Mouse (Mus musculus) c-Kit-positive CD71-positive TER-119-positive erythroid progenitor cells, embryonic 14.5 days (primary cell): Measurements from ENCODE around the gene Cradd.

Experiments
- DNase-seq: peaks from one replicate; pipeline ENCODE4 v3.0.0-alpha.2; 2013; ENCODE audit warnings: low spot score

Cradd gene

DNA sequence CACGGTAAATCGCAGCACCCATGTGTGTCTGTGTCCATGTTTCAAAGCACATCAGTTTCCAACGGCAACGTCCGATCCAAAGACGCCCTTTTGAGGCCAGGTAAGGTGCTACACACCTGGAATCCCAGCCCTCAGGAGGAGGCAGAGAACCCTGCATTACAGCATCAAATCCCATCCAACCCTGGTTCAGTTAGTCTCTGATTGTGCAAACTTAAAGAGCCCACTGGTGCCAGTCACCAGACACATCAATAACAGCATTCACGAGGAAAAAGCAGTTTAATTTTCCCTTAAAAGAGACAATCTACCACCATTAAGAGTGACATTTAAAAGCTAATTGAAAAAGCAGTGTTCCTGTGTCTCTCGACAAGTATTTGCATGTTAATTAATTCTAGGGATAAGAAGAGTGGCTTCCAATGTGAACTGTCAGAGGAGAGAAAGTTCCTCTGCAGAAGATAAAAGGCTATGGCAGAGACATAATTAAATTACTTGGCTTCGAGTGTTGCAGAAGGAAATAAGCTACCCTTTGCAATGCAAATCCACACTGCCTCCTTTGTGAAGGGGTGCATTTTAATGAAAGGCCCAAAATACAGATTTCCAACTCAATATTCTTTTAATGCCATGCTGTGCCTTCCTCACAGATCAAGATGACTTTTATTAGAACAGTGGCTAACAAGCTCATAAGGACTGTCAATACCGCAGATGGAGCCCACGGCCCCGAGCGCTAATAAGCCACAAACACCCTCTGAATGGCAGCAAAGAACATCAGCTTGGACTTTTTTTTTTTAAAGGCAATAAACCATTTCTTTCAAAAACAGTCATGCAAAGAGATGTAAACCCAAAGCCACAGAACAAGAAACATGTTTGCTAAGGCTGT, 84.5 kb downstream of the Cradd start:
- no peak for DNase-seq

DNA sequence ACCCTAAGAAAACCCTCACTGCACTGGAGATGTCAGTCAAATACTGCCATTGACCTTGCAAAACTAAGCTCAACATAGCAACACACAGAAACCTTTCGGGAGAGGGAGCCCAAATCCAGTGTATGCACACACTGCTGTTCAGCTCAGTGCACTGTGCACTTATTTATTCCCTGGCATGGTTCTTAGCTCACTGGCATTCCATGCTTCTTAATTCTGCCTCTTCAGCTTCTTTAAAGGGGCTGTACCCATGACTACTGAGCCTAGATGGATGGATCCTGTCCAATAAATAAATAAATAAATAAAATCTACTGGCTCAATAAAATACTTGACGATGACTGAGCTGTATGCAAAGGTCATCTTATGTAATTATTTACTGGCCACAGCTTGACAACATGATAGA, 85.3 kb downstream of the Cradd start:
- no peak for DNase-seq

DNA sequence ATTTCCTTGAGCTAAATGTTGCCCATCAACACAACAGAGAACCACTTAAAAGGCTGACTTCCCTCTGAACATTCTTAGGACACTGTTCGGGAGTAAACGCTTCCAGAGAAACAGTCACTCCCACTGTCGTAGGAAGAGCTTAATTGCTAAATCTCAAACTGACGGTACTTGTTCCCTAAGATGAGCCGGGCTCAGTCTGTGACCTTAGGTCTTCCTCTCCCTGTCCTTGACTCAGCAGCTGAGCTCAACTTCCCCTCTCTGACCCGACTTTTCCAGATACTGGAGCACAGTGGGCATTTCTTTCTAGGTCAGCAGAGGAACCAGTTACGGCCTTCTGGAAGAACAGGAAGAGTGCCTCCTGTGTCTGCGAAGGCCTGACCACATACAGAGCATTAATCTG, 87.7 kb downstream of the Cradd start:
- DNase-seq = no peak

DNA sequence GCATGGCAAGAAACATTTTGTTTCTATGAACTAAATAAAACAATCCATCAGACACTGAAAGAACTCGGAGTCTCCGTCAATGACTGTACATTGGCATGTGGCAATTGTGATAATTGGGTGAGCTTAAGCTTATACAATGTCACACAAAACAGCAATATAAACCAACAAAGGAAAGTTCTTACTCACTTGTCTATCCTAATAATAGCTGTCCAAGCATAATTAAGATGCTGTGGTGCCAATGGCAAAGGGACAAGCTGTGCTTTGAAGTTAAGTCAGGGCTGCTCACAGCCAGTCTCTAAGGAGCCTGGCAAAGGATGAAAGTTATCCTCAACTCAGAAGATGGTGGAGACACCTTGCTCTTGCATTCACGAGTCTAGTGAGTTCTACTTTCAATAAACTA, 89.3 kb downstream of the Cradd start:
- DNase-seq = no peak

DNA sequence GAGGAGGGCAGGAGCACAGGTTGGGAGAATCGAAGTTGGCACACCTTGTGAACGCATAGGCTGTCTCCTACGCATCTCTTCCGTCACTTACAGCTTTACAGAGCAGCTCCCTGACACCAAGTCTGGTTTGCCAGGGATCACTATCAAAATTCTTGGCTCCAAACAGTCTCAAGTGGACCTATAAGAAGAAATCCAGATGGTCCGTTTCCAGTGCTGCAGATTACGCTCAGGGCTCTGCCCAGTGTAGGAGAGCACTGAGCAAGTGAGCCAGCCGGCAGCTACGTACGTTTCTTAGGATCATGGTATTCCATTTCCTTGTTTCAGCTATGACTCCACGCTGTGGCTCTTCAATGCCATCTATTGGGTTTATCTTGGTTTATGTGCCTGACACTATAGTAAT, 90.9 kb downstream of the Cradd start:
- DNase-seq = no peak

DNA sequence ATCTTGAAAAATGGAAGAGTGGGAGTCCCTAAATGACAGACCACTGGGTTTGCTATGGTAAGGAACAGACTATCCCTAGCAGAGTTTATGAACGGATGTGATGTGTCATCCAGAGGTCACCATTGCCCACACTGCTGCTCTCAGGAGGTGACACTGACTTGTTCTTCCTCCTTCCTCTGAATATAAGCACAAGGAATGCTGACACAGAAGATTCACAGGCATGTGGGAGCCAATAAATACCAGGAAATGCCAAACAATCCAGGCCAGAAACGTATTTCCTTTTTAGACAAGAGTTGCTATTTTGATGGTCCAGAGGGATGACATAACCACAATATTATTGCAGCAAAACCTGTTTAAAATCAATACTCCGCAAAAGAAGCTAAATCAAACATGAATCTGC, 91.4 kb downstream of the Cradd start:
- DNase-seq = no peak

DNA sequence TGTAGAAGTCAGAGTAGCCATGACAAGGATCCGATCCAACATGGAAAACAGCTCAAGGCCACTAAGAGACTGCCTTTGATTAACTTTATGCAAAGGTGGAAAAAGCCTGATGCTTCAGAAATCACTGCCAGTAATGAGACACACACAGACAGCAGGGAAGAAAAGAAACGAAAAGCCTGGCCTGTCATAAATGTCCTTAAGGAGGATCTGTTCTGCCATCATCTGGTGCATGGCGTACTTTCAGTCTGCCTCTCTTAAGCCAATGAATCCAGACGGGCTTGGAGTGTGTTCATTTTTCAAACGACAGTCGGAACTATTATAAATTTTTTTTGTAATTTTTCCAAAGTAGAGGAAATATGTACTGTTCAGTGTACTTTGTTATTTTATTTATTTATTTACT, 95.7 kb downstream of the Cradd start:
- DNase-seq = no peak

DNA sequence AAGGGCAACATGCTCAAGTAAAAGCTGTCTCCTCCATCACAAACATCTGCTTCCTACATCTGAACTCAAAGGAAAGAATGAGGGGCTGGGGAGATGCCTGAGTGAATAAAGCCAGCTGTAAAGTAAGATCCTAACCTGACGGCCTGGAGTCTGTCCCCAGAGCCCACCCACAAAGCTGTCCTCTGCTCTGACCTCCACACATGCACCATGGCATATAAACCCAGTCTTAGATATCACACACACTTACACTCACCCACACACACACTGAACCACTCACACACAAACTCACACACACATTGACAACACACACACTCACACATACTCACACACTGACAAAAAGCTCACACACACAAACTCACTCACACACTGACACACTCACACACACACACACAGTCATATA, 96.3 kb downstream of the Cradd start:
- no peak for DNase-seq

DNA sequence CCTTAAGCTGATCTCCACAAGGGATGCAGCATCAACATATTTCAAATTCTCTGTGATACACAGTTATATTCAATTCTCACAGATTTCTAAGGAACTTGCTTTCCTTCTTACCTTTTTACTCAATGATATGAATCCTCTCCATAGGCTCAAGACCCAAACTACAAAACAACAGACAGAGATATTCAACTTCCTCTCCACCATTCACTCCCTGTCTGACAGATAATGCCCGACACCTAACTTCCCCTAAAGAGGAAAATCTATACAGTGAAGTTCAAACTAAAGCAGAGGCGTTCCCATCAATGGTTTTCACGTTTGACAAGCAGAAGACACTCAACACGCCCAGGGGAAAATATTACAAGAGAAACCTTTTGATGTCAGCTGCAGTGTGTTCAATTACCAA, 97.2 kb downstream of the Cradd start:
- DNase-seq = no peak

DNA sequence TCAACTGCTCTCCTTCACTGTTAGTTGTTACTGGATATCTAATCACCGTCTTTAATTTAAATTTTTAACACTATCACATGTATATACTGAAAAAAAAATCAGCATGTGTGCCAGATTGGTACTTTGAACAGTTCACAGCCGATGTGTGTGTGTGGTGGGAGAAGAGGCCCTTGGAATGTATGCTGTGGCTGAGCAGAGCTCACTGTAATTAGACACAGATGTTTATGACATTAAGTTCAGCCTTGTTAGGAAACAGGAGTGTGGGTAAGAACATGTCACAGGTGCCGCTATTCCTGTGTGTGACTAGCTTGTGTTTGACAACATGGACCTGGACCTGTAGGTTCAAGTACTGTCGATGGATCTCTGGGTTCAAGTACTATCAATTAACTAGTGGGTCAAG, 98.9 kb downstream of the Cradd start:
- DNase-seq = no peak

DNA sequence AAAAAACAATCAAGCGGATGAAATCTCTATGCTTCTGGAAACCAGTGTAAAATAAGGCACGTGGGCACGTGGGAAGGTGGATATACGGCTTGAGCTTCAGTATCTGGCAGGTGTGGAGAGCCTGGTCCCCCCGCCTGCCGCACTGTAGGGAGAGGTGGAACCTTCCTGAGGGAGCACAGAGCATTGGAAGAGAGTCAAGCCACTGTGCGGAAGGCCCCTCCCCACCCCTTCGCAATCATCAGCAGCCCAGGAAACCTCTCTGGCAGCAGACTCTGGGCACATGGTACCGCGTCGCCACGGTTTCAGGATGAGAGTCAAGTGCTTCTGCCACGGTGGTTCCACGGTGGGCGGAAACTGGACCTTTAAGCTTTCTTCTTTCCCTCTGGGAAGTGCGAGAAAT, 100.7 kb downstream of the Cradd start:
- DNase-seq = no peak

DNA sequence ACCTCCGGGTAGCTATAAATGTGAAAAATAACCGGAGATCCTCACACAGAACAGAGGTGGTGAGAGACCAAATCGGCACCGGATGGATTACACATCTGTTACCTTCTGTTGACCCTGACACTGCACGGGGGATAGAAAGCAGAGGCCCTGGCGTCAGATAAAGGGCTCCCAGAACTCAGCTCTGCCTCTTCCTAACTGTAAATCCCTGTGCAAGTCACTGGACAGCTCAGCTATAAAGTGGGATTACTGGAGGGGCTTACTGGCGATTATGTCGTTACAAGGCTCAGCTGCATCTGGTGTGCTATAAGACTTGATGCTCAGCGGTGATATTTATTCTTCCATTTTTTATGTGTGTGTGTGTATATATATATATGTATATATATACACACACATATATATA, 102.0 kb downstream of the Cradd start:
- no peak for DNase-seq

DNA sequence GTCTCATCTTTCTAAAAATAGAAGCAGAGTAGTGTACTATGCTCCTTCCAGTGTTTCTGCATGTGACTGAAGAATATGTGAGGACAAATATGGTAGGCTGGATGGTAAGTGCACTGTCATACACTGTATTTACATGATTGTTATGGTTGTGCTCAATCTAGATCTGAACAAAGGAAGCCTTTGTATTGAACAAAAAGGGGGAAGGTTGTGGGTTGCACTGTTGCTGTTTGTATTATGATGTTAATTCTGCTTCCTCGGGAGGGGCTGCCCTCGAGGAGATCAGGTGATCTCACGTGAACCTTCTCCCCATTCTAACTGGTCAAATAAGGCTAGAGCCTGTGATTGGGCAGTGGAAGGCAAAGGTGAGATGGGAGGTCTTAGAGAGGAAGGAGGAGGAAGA, 103.4 kb downstream of the Cradd start:
- no peak for DNase-seq

DNA sequence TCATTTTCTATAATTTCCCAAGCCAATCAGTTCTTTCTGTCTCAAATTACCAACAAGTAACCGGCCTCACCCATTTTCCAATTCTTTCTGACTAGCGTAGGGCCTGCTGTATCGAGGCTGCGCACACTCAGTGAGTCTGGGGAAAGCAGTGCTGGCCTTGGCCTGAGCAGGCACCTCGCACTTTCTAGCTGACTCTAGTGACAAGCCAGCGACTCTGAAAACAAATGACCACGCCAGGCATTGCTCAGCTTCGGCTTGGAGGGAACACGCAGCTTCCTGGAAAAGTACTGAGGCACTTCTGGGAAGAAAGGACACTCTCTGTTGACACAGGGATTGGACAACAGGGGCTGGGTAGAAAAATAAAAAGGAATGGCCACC, 105.3 kb downstream of the Cradd start:
- no peak for DNase-seq

DNA sequence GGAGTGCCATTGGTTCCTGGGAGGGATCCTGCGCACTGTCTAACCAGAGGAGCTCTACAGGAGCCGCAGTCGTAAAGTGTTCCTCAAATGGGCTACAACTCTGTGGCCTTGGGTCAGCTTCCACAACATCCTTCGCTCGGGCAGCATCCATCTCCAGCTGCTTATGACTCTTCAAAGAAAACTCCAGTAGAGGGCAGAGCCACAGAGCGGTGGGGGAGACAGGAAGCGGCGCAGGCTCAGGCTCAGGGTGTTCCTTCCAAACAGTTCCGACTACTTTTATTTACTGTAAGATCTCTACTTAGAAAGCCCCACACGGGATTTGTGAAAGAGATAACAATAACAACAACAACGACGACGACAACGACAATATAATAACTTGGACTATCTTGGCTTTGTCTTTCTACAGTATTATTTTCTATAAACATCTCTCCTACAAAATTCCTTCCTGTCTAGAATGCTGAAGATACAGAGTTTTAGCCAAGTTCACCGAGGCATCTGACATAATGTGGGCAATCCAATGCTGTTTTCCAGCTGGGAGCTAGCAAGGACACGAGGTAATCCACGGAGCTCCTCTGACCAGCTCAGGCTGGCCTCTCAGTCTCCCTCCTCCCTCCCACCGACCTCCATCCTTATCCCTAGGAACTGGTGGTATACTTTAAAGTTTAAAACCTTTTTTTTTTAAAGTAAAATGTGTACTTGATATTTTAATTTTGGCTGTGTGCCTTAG, 105.8 kb downstream of the Cradd start:
- no peak for DNase-seq

DNA sequence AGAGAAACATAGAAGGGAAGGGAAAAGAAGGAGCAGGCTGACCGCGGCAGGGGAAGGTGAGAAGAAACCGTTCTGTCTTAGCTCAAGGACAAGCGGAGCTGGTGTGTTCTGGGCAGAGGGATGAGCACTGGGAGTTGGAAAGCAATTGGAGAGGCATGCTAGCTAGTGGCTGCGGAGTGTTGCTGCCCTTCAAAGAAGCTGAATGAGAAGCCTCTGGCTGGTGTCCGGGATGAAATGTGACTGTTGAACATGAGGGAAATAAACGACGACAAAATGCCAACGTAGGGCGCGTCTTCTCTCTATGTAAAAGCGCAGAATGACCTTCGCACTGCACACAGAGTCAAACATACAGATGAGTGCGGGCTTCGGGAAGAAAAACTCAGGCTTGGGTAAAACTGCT, 108.6 kb downstream of the Cradd start:
- no peak for DNase-seq

DNA sequence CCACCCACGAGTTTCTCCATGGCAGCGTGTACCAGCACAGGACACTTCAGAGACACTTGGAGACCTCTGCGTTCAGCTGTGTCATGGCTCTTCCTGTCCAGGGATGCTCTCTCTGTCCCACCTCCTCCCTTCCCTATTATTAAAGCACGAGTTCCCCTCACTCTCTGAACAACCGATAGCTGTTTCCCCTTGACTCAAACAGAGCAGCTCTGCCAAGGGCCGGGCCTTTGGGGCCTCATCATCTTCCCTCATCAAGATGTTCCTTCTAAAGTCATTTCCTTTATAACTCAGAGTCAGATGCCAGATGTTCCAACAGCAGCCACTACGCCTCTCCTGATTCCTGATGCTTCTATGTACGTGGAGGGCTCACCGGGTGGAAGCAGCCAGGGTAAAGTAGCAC, 110.1 kb downstream of the Cradd start:
- DNase-seq = no peak

DNA sequence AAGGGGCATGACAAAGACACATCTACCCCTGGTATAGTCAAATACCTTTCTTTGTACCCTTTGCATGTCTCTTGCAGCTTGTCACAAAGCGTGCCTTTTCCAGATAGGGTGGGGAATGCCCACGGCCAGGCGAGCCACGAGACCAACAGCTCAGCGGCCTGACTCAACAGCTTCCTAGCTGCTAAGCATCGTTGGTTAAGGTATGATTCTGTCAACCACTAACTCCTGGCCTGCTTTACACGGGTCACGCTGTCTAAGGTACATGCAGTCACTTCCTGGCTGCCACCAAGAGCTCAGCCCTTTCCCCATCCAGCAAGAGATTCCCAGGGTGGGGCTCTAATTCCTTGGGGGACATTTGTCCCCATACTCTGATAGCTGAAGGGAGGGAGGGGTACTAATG, 110.6 kb downstream of the Cradd start:
- no peak for DNase-seq

DNA sequence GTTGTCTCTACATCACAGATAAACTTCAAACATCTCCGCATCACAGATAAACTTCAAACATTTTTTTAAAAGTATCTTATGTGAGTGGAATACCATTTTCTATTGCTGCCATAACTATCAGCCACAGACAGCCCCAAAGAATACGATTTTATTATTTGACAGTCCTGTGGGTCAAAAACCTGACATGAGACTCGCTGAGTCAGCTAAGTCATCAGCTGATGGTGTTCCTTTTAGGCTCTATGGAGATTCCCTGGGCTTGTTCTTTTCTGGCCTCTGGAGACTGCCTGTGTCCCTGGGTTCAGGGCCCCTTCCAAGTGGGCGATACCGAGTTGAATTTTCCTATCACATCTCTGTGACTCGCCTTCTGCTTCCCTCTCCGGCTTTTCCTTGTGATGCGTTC, 112.3 kb downstream of the Cradd start:
- DNase-seq = no peak

DNA sequence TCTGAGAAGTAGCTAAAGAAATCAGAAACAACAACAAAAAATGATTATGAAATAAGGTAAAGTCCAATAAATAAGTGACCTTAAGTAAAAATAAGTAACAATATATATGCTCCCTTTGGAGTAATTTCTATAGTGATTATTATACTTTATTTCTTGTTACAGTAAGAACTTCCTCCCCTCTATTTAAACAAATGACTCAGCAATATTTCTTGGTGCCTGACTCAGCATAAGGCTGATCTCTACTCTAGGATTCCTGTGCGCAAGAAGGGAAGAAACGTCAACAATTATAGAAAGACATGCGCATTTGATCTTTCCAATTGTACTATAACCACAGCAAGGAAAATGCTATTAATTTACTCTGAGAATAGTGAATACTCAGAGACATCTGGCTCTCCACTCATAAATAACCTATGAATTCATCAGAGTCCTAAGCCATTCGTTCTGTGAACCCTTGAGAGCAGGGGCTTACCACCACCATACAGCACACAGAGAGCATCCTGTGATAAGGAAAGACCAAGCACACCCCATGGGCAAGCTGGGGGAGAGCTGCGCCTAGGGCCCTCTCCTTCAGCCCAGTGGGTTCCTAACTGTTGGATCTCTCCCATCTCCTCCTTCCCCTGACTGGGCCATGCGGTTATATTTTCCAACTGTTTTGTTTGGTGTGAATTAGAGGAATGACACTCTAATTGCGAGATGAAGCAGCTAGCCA, 113.1 kb downstream of the Cradd start:
- DNase-seq = peak; percentile 10

DNA sequence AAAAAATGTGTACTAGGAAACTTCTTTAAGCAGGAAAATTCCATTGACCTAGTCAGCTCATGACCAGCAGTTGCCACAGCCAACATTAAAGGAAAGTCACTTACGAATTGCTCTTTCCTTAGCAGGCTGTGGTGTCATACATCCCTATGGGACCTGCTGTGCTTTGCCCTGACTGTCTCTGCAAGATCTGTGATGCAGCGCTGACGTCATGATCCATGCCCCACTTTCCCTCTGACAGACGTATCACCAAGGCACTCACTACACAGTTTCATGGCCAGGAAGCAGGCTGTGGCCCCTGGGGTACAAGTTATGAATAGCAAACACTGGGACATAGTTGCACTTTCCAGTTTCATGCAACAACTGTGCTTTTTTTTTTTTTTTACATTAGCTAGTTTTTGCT, 113.8 kb downstream of the Cradd start:
- no peak for DNase-seq

DNA sequence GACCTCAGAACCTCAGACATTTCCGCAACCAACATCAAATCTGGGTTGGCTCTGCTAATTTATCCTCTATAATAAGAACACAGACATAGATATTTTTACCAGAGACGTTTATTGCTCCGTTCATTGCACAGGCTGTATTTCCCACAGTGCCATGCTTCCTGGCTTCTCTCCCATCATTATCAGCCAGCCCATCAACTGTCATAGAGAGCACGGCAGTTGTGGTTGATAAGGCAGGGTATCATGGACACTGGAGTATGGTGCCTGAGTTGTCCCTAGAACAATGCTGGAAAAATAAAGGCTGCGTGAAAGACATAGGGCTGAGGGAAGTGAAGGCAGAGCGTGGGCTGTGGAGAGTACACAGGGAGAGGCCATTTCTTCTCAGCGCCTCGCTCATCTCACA, 116.5 kb downstream of the Cradd start:
- DNase-seq = no peak

DNA sequence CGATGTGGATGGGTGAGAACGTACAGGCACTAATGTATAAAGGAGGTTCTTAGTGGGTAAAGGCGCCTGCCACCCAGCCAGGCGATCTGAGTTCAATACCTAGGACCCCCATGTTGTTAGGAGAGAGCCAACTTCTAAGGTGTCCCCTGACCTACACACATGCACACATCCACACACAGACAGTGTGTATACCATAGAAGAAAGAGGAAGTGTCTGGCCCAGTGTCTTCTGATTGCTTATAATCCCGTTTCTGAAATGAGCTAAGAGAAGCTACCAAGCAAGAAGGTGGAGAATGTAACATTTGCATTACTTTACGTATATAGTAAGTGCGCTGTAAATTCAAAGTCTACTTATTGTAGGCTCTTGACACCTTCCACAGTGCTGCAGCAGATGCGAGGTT, 122.4 kb downstream of the Cradd start:
- DNase-seq = no peak
